Mouse (Mus musculus): ENCODE measurements around the gene Mylip. TPM values are rescaled to one million over a fixed set of nuclear protein-coding genes. Genes with fewer than 3 reads are reported as not detected.

Gene Mylip
- polyA plus RNA-seq, 1 experiment from 2014 or later = 4.4 TPM

GRCm38 (mm10) chr13:45397240-45397639, 7.7 kb downstream of the Mylip start:
- H3K4me2 ChIP-seq = no peak overlapping the region
- 60% methylated on average over 5 of the region's 5 CpGs for WGBS
- DNase-seq (ENCODE audit: low spot score) = no peak
- no peaks in the 10 kb centered on the region for H3K36me3 ChIP-seq (ENCODE audit: control insufficient read depth, insufficient read depth, low read length)
- no peak for ATAC-seq (replicated peaks; ENCODE audit: low FRiP score)
- H3K4me1 ChIP-seq (replicated peaks; ENCODE audit: control insufficient read depth, insufficient read depth, low read length) = peaks cover 16% of the 10 kb centered on the region
- no peaks in the 10 kb centered on the region; the same call in 1 of the 2 replicates for H3K27me3 ChIP-seq (replicated peaks; ENCODE audit: control insufficient read depth, insufficient read depth, low read length)
- H3K9me3 ChIP-seq (ENCODE audit: control insufficient read depth, low read length) = no peaks in the 10 kb centered on the region
- no peak overlapping the region for H3K9ac ChIP-seq (ENCODE audit: low read depth, low read length)
- H3K27ac ChIP-seq (ENCODE audit: low read depth, low read length) = no peak overlapping the region
- no peak overlapping the region for H3K4me3 ChIP-seq (ENCODE audit: low read depth, low read length)

- no peak overlapping the region for H3K4me2 ChIP-seq
- DNase-seq (ENCODE audit: low spot score) (no peak), ATAC-seq (replicated peaks; ENCODE audit: low FRiP score) (no peak)
- no peak overlapping the region for H3K4me3 ChIP-seq (ENCODE audit: low read depth, low read length)
- no peak overlapping the region for H3K27ac ChIP-seq (ENCODE audit: low read depth, low read length)
- H3K4me1 ChIP-seq (replicated peaks; ENCODE audit: control insufficient read depth, insufficient read depth, low read length) = peaks cover 24% of the 10 kb centered on the region
- no peaks in the 10 kb centered on the region for H3K9me3 ChIP-seq (ENCODE audit: control insufficient read depth, low read length)
- no peaks in the 10 kb centered on the region; the same call in 1 of the 2 replicates for H3K27me3 ChIP-seq (replicated peaks; ENCODE audit: control insufficient read depth, insufficient read depth, low read length)
- no peaks in the 10 kb centered on the region for H3K36me3 ChIP-seq (ENCODE audit: control insufficient read depth, insufficient read depth, low read length)
- H3K9ac ChIP-seq (ENCODE audit: low read depth, low read length) = no peak overlapping the region
- WGBS = 81% methylated on average over 18 of the region's 21 CpGs
Measured at GRCm38 (mm10) chr13:45397896-45398805, 8.6 kb downstream of the Mylip start.

- peaks cover 42% of the 10 kb centered on the region for H3K4me1 ChIP-seq (replicated peaks; ENCODE audit: control insufficient read depth, insufficient read depth, low read length)
- ATAC-seq (replicated peaks; ENCODE audit: low FRiP score) (no peak), DNase-seq (ENCODE audit: low spot score) (no peak)
- WGBS = 82% methylated on average over 7 of the region's 7 CpGs
- no peak overlapping the region for H3K4me3 ChIP-seq (ENCODE audit: low read depth, low read length)
- no peaks in the 10 kb centered on the region for H3K9me3 ChIP-seq (ENCODE audit: control insufficient read depth, low read length)
- no peaks in the 10 kb centered on the region; the same call in 1 of the 2 replicates for H3K36me3 ChIP-seq (ENCODE audit: control insufficient read depth, insufficient read depth, low read length)
- no peak overlapping the region for H3K9ac ChIP-seq (ENCODE audit: low read depth, low read length)
- H3K27me3 ChIP-seq (replicated peaks; ENCODE audit: control insufficient read depth, insufficient read depth, low read length) = no peaks in the 10 kb centered on the region; the same call in 1 of the 2 replicates
- no peak overlapping the region for H3K4me2 ChIP-seq
- no peak overlapping the region; the same call in 1 of the 2 replicates for H3K27ac ChIP-seq (ENCODE audit: low read depth, low read length)
Measured at GRCm38 (mm10) chr13:45400700-45401099, 11.2 kb downstream of the Mylip start.

- no peak overlapping the region for H3K4me3 ChIP-seq (ENCODE audit: low read depth, low read length)
- peaks cover 4% of the 10 kb centered on the region; the same call in 1 of the 2 replicates for H3K36me3 ChIP-seq (ENCODE audit: control insufficient read depth, insufficient read depth, low read length)
- no peak for ATAC-seq (replicated peaks; ENCODE audit: low FRiP score)
- H3K9ac ChIP-seq (ENCODE audit: low read depth, low read length) = no peak overlapping the region
- H3K9me3 ChIP-seq (ENCODE audit: control insufficient read depth, low read length) = no peaks in the 10 kb centered on the region
- H3K4me1 ChIP-seq (replicated peaks; ENCODE audit: control insufficient read depth, insufficient read depth, low read length) = peaks cover 53% of the 10 kb centered on the region
- no peaks in the 10 kb centered on the region; the same call in 1 of the 2 replicates for H3K27me3 ChIP-seq (replicated peaks; ENCODE audit: control insufficient read depth, insufficient read depth, low read length)
- H3K27ac ChIP-seq (ENCODE audit: low read depth, low read length) = no peak overlapping the region; the same call in 1 of the 2 replicates
- no peak overlapping the region for H3K4me2 ChIP-seq
- 77% methylated on average over 7 of the region's 7 CpGs for WGBS
- no peak for DNase-seq (ENCODE audit: low spot score)
Measured at GRCm38 (mm10) chr13:45401816-45402215, 12.3 kb downstream of the Mylip start.

- H3K4me1 ChIP-seq (replicated peaks; ENCODE audit: control insufficient read depth, insufficient read depth, low read length) = peaks cover 57% of the 10 kb centered on the region
- peaks cover 5% of the 10 kb centered on the region; the same call in 1 of the 2 replicates for H3K36me3 ChIP-seq (ENCODE audit: control insufficient read depth, insufficient read depth, low read length)
- no peak overlapping the region for H3K4me3 ChIP-seq (ENCODE audit: low read depth, low read length)
- no peaks in the 10 kb centered on the region; the same call in 1 of the 2 replicates for H3K27me3 ChIP-seq (replicated peaks; ENCODE audit: control insufficient read depth, insufficient read depth, low read length)
- H3K9ac ChIP-seq (ENCODE audit: low read depth, low read length) = 0 out of 2 replicates have a peak overlapping the region, but pooled peaks have one; percentile 20
- peak overlapping the region; percentile 32 for H3K27ac ChIP-seq (ENCODE audit: low read depth, low read length)
- H3K9me3 ChIP-seq (ENCODE audit: control insufficient read depth, low read length) = no peaks in the 10 kb centered on the region
- ATAC-seq (replicated peaks; ENCODE audit: low FRiP score) (no peak), DNase-seq (ENCODE audit: low spot score) (no peak)
- no peak overlapping the region for H3K4me2 ChIP-seq
- 75% methylated on average over 6 of the region's 7 CpGs for WGBS
Measured at GRCm38 (mm10) chr13:45402316-45403039, 12.9 kb downstream of the Mylip start.

GRCm38 (mm10) chr13:45404269-45404668, 14.7 kb downstream of the Mylip start:
- 50% methylated on average over 6 of the region's 6 CpGs for WGBS
- H3K27me3 ChIP-seq (replicated peaks; ENCODE audit: control insufficient read depth, insufficient read depth, low read length) = no peaks in the 10 kb centered on the region; the same call in 1 of the 2 replicates
- ATAC-seq (replicated peaks; ENCODE audit: low FRiP score) (peak; percentile 93), DNase-seq (ENCODE audit: low spot score) (peak; percentile 50)
- peaks cover 18% of the 10 kb centered on the region for H3K36me3 ChIP-seq (ENCODE audit: control insufficient read depth, insufficient read depth, low read length)
- 0 out of 2 replicates have a peak overlapping the region, but pooled peaks have one; percentile 11 for H3K4me3 ChIP-seq (ENCODE audit: low read depth, low read length)
- H3K9ac ChIP-seq (ENCODE audit: low read depth, low read length) = peak overlapping the region; percentile 35; the same call in 1 of the 2 replicates
- peaks cover 57% of the 10 kb centered on the region for H3K4me1 ChIP-seq (replicated peaks; ENCODE audit: control insufficient read depth, insufficient read depth, low read length)
- H3K27ac ChIP-seq (ENCODE audit: low read depth, low read length) = peak overlapping the region; percentile 92
- H3K4me2 ChIP-seq = peak overlapping the region; percentile 53
- H3K9me3 ChIP-seq (ENCODE audit: control insufficient read depth, low read length) = no peaks in the 10 kb centered on the region

- H3K4me2 ChIP-seq = peak overlapping the region; percentile 53
Measured at GRCm38 (mm10) chr13:45405194-45405810, 15.8 kb downstream of the Mylip start.

GRCm38 (mm10) chr13:45406289-45406688, 16.7 kb downstream of the Mylip start:
- H3K9ac ChIP-seq (ENCODE audit: low read depth, low read length) = no peak overlapping the region; the same call in 1 of the 2 replicates
- peak overlapping the region; percentile 92 for H3K27ac ChIP-seq (ENCODE audit: low read depth, low read length)
- H3K4me1 ChIP-seq (replicated peaks; ENCODE audit: control insufficient read depth, insufficient read depth, low read length) = peaks cover 46% of the 10 kb centered on the region
- H3K36me3 ChIP-seq (ENCODE audit: control insufficient read depth, insufficient read depth, low read length) = peaks cover 22% of the 10 kb centered on the region
- DNase-seq (ENCODE audit: low spot score) (no peak), ATAC-seq (replicated peaks; ENCODE audit: low FRiP score) (no peak)
- WGBS = 59% methylated on average over 11 of the region's 11 CpGs
- H3K9me3 ChIP-seq (ENCODE audit: control insufficient read depth, low read length) = no peaks in the 10 kb centered on the region
- H3K4me3 ChIP-seq (ENCODE audit: low read depth, low read length) = no peak overlapping the region
- no peak overlapping the region for H3K4me2 ChIP-seq
- H3K27me3 ChIP-seq (replicated peaks; ENCODE audit: control insufficient read depth, insufficient read depth, low read length) = no peaks in the 10 kb centered on the region

More at GRCm38 (mm10) chr13:45405194-45405810, 15.8 kb downstream of the Mylip start:
- Histone ChIP-seq H3K27ac (ENCODE audit: low read depth, low read length) (peak overlapping the region; percentile 92), H3K36me3 (ENCODE audit: control insufficient read depth, insufficient read depth, low read length) (peaks cover 21% of the 10 kb centered on the region), H3K4me1 (replicated peaks; ENCODE audit: control insufficient read depth, insufficient read depth, low read length) (peaks cover 54% of the 10 kb centered on the region), H3K27me3 (replicated peaks; ENCODE audit: control insufficient read depth, insufficient read depth, low read length) (no peaks in the 10 kb centered on the region; the same call in 1 of the 2 replicates), H3K4me3 (ENCODE audit: low read depth, low read length) (no peak overlapping the region), H3K9me3 (ENCODE audit: control insufficient read depth, low read length) (no peaks in the 10 kb centered on the region), H3K9ac (ENCODE audit: low read depth, low read length) (peak overlapping the region; percentile 1; the same call in 1 of the 2 replicates)
- ATAC-seq (replicated peaks; ENCODE audit: low FRiP score) (peak; percentile 67), DNase-seq (ENCODE audit: low spot score) (no peak)
- WGBS = 58% methylated on average over 6 of the region's 6 CpGs
